Mouse (Mus musculus) forebrain, embryonic 16.5 days (tissue): Measurements from ENCODE around the gene Bbs9. TPM values are rescaled to one million over a fixed set of nuclear protein-coding genes. Genes with fewer than 3 reads are reported as not detected.
"Not testable (repeated sequence)": the region's sequence is repeated elsewhere in the genome, so short reads cannot be mapped to it uniquely, and the experiment has no call there.

ENCODE experiments used
- ATAC-seq: fragments of 200-750 bp; cut with Nextera tagmentation; 2 replicates; pipeline ENCODE4 v1.8.0; 2017; ENCODE audit warnings: mild to moderate bottlenecking, moderate library complexity
- H3K27ac ChIP-seq: fragments of 300-500 bp; sonication (generic); 2 replicates; pipeline ENCODE4 v1.5.1; 2014; ENCODE audit warnings: low read length, control low read depth
- H3K27me3 ChIP-seq: fragments of 300-500 bp; sonication (generic); replicated peaks from 2 replicates; pipeline ENCODE4 v1.6.1; 2014; ENCODE audit warnings: low read length; ENCODE audit not compliant: control insufficient read depth, insufficient read depth
- H3K36me3 ChIP-seq: fragments of 300-500 bp; sonication (generic); 2 replicates; pipeline ENCODE4 v1.6.1; 2014; ENCODE audit not compliant: control insufficient read depth, insufficient read depth
- H3K4me1 ChIP-seq: fragments of 300-500 bp; sonication (generic); replicated peaks from 2 replicates; pipeline ENCODE4 v1.6.1; 2014; ENCODE audit warnings: low read length; ENCODE audit not compliant: control insufficient read depth, insufficient read depth
- H3K4me2 ChIP-seq: fragments of 300-500 bp; sonication (generic); 2 replicates; pipeline ENCODE4 v1.6.1; 2014; ENCODE audit warnings: mild to moderate bottlenecking, low read length, control low read depth
- H3K4me3 ChIP-seq: fragments of 300-500 bp; sonication (generic); replicated peaks from 2 replicates; pipeline ENCODE4 v1.5.1; 2014; ENCODE audit warnings: mild to moderate bottlenecking, low read length, control low read depth
- H3K9ac ChIP-seq: fragments of 300-500 bp; sonication (generic); replicated peaks from 2 replicates; pipeline ENCODE4 v1.6.1; 2014; ENCODE audit warnings: low read depth, low read length, control low read depth
- H3K9me3 ChIP-seq: fragments of 300-500 bp; sonication (generic); 2 replicates; pipeline ENCODE4 v1.6.1; 2016; ENCODE audit warnings: low read length; ENCODE audit not compliant: control insufficient read depth
- WGBS: fragments of 180-500 bp; shearing (Covaris S2); extraction: QIAGEN DNeasy Blood & Tissue Kit; methylation state at CpG from one replicate; pipeline ENCODE4 v1.1.7; 2014; 5-methylcytosine and 5-hydroxymethylcytosine counted together
- polyA plus RNA-seq: library from polyadenylated mRNA; unstranded; fragments of >200 nt; fragmentation: Nextera tagmentation; extraction: Ambion mirVana; gene quantifications from 2 replicates; pipeline ENCODE4 v1.2.1, GENCODE M21; 2015

The Bbs9 gene
- polyA plus RNA-seq, 1 experiment from 2014 or later: 20.2 TPM

DNA sequence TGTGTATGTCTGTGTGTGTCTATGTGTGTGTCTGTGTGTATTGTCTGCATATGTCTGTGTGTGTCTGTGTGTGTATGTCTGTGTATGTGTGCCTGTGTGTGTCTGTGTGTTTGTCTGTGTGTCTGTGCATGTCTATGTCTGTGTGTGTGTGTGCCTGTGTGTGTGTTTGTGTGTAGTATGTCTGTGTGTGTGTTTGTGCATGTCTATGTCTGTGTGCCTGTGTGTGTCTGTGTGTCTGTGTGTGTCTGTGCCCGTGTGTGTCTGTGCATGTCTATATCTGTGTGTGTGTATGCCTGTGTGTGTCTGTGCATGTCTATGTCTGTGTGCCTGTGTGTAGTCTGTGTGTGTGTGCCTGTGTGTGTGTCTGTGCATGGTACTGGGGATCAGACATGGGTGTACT is 30.4 kb upstream of the Bbs9 start:
- H3K27ac ChIP-seq: no peak overlapping the region
- H3K9ac ChIP-seq: no peak overlapping the region
- H3K4me1 ChIP-seq: no peaks in the 10 kb centered on the region
- no peak for ATAC-seq
- H3K4me3 ChIP-seq: no peak overlapping the region
- peaks cover 21% of the 10 kb centered on the region; the same call in 1 of the 2 replicates for H3K36me3 ChIP-seq
- H3K4me2 ChIP-seq: no peak overlapping the region
- no peaks in the 10 kb centered on the region for H3K9me3 ChIP-seq
- whole genome bisulfite sequencing: 75% methylated on average over 1 of the region's 1 CpGs
- H3K27me3 ChIP-seq: no peaks in the 10 kb centered on the region

DNA sequence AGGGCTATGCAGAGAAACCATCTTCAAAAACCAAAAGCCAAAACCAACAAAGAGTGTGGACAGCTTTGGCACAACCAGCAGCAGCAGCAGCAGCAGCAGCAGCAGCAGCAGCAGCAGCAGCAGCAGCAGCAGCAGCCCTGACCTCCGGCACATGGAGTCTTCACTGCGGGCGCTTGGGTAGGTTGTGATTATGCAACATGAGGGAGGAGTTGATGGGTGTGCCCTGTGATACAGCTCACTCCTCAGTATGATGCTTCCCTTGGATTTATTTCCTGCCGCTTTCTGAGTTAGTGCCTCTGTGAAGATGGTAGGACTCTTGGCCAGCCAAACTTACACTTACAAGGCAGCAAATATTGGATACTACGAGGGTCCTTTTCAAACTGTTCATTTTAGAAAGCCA is 28.3 kb upstream of the Bbs9 start:
- Histone ChIP-seq H3K9me3 (no peaks in the 10 kb centered on the region), H3K4me1 (no peaks in the 10 kb centered on the region), H3K27me3 (no peaks in the 10 kb centered on the region), H3K9ac (no peak overlapping the region), H3K36me3 (peaks cover 33% of the 10 kb centered on the region), H3K27ac (no peak overlapping the region), H3K4me3 (no peak overlapping the region), H3K4me2 (no peak overlapping the region)
- whole genome bisulfite sequencing: 88% methylated on average over 5 of the region's 5 CpGs
- no peak for ATAC-seq

DNA sequence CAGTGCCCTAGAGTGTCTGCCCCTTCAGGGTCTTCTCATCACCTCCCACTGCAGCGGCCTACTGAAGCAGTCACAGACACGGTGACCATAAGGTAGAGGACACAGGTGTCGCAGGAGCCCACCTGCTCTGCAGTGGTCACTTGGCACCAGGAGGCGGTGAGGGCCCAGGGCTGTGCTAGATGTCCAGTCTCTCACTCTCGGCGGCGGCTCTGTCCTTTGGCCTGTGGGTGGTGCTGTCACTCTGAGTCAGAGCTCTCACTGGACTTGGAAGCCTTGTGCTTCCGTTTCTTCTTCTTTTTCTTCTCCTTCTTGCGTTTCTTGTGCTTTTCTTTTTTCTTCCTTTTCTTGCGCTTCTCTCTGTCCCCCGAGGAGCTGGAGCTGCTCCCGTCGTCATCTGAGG is 27.1 kb upstream of the Bbs9 start:
- Histone ChIP-seq H3K9ac (no peak overlapping the region), H3K36me3 (peaks cover 38% of the 10 kb centered on the region), H3K4me2 (no peak overlapping the region), H3K4me3 (no peak overlapping the region), H3K27me3 (no peaks in the 10 kb centered on the region), H3K9me3 (no peaks in the 10 kb centered on the region), H3K4me1 (no peaks in the 10 kb centered on the region), H3K27ac (no peak overlapping the region)
- 83% methylated on average over 13 of the region's 13 CpGs for WGBS
- ATAC-seq: no peak

DNA sequence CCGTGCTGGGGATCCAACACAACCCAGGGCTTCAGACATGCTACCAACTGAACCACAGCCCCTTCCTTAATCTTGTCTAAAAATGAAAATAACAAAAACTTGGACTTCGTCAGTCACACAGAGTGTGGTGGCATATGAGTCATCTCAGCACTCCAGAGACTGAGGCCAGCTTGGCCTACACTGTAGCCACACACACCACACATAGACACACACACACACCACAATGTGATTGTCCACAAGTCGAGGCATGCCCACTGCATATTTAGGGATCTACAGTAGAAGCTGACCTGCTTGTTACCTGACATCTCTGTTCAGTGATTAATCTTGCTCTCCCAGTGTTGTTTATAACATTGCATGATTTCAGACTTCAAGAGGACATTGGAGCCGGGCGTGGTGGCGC is 26.3 kb upstream of the Bbs9 start:
- no peaks in the 10 kb centered on the region for H3K27me3 ChIP-seq
- H3K9me3 ChIP-seq: no peaks in the 10 kb centered on the region
- no peak overlapping the region for H3K27ac ChIP-seq
- H3K36me3 ChIP-seq: peaks cover 41% of the 10 kb centered on the region
- WGBS: 95% methylated on average over 6 of the region's 6 CpGs
- H3K4me1 ChIP-seq: no peaks in the 10 kb centered on the region
- no peak overlapping the region for H3K9ac ChIP-seq
- no peak overlapping the region for H3K4me3 ChIP-seq
- no peak overlapping the region for H3K4me2 ChIP-seq
- no peak for ATAC-seq

DNA sequence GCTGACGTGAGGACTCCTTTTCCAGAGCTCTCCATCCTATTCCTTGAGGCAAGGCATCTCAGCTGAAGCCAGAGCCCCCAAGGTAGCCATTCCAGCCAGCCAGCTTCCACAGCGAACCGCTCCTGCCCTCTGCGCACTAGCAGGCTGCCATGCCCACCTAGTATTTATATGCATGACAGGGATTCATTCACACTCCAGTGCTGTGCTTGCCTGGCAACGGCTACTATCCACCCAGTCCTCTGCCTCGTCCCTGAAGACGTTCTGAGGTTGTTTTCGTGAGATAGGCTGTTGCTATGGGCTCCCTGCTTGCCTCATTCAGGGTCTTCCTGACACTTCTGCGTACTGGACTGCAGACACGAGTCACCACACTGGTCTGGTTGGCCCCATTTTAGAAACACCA is 22.8 kb upstream of the Bbs9 start:
- Histone ChIP-seq H3K4me2 (no peak overlapping the region), H3K4me3 (no peak overlapping the region), H3K9me3 (no peaks in the 10 kb centered on the region), H3K9ac (no peak overlapping the region), H3K27me3 (no peaks in the 10 kb centered on the region), H3K4me1 (no peaks in the 10 kb centered on the region), H3K36me3 (peaks cover 64% of the 10 kb centered on the region), H3K27ac (no peak overlapping the region)
- 91% methylated on average over 10 of the region's 10 CpGs for WGBS
- no peak for ATAC-seq

DNA sequence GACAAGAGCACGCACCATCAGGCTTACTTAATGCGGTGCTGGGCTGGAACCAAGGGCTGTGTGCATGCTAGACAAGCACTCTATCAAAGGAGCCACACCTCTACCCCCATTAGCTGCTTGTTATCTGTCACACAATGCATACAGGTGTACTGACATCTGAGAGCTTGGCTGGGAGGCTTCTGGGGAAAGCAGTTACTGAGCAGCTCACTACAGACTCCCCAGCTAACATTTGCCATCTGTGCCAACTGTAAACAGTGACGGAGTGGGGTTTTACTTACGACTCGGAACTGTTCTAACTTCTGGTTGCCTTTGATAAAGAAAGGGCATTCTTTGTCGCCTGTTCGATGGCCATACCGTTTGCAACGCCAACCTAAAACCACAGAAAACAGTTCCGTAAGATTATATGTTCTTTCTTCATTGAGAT is 22.0 kb upstream of the Bbs9 start:
- H3K9me3 ChIP-seq: no peaks in the 10 kb centered on the region
- H3K4me1 ChIP-seq: no peaks in the 10 kb centered on the region
- peaks cover 59% of the 10 kb centered on the region for H3K36me3 ChIP-seq
- H3K9ac ChIP-seq: no peak overlapping the region
- no peaks in the 10 kb centered on the region for H3K27me3 ChIP-seq
- WGBS: 91% methylated on average over 10 of the region's 10 CpGs
- ATAC-seq: no peak
- no peak overlapping the region for H3K4me2 ChIP-seq
- no peak overlapping the region for H3K4me3 ChIP-seq
- H3K27ac ChIP-seq: no peak overlapping the region

- not testable (repeated sequence) for ATAC-seq, H3K4me2 ChIP-seq, H3K27ac ChIP-seq, H3K9ac ChIP-seq, H3K4me3 ChIP-seq, H3K9me3 ChIP-seq, H3K27me3 ChIP-seq, H3K4me1 ChIP-seq
- H3K36me3 ChIP-seq: peaks cover 56% of the 10 kb centered on the region
- 96% methylated on average over 8 of the region's 8 CpGs for WGBS
These were observed 21.5 kb upstream of the Bbs9 start, which contains the start of gene Gm17545 for GRCm38 (mm10) chr9:22453990-22454389. Gm17545 (plus strand) TSS chr9:22454290.

DNA sequence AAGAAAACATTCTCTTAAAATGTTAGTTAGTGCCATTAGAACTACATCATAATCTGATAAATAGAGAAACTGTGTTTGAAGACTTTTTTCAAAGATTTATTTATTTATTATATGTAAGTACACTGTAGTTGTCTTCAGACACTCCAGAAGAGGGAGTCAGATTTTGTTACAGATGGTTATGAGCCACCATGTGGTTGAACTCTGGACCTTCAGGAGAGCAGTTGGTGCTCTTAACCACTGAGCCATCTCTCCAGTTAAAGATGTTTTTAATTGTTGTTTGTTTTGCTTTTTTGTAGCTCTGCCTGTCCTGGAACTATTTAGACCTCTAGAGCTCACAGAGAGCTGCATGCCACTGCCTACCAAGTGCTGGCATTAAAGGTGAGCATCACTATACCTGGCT is 20.5 kb upstream of the Bbs9 start:
- Histone ChIP-seq H3K27ac (no peak overlapping the region), H3K4me2 (no peak overlapping the region), H3K9ac (no peak overlapping the region), H3K36me3 (peaks cover 53% of the 10 kb centered on the region), H3K9me3 (no peaks in the 10 kb centered on the region), H3K27me3 (no peaks in the 10 kb centered on the region), H3K4me3 (no peak overlapping the region), H3K4me1 (no peaks in the 10 kb centered on the region)
- ATAC-seq: no peak

- Histone ChIP-seq H3K4me1 (0 out of 2 replicates have a peak, but pooled peaks cover 2% of the 10 kb centered on the region), H3K4me3 (no peak overlapping the region), H3K36me3 (peaks cover 39% of the 10 kb centered on the region), H3K4me2 (no peak overlapping the region), H3K27ac (no peak overlapping the region), H3K9ac (no peak overlapping the region), H3K27me3 (no peaks in the 10 kb centered on the region), H3K9me3 (no peaks in the 10 kb centered on the region)
- ATAC-seq: no peak
- 92% methylated on average over 11 of the region's 11 CpGs for WGBS
These were observed 18.2 kb upstream of the Bbs9 start for GRCm38 (mm10) chr9:22457142-22457835.

- Histone ChIP-seq H3K9ac (no peak overlapping the region), H3K9me3 (no peaks in the 10 kb centered on the region), H3K36me3 (peaks cover 8% of the 10 kb centered on the region), H3K27ac (no peak overlapping the region), H3K27me3 (no peaks in the 10 kb centered on the region), H3K4me2 (no peak overlapping the region), H3K4me3 (no peak overlapping the region), H3K4me1 (0 out of 2 replicates have a peak, but pooled peaks cover 5% of the 10 kb centered on the region)
- 72% methylated on average over 3 of the region's 3 CpGs for WGBS
- ATAC-seq: no peak
These were observed 13.6 kb upstream of the Bbs9 start for GRCm38 (mm10) chr9:22461946-22462345.
